Mouse (Mus musculus) c-Kit-positive CD71-positive TER-119-positive erythroid progenitor cells, embryonic 14.5 days (primary cell): Measurements from ENCODE around the gene Prpf3.
A peak's percentile ranks its signal among the peaks of the same experiment; 100 is the strongest.
"Not testable (repeated sequence)": the region's sequence is repeated elsewhere in the genome, so short reads cannot be mapped to it uniquely, and the experiment has no call there.

Source experiments
- DNase-seq: peaks from one replicate; pipeline ENCODE4 v3.0.0-alpha.2; 2013; ENCODE audit warnings: low spot score

Prpf3 gene

GRCm38 (mm10) chr3:95855502-95856089, at the start of gene Prpf3:
TSS of gene Prpf3 (minus strand) at chr3:95855885.
- peak; percentile 90 for DNase-seq

GRCm38 (mm10) chr3:95904568-95904967, 48.9 kb upstream of the Prpf3 start, which contains the start of gene Car14:
TSS of gene Car14 (minus strand) at chr3:95904691.
- no peak for DNase-seq

GRCm38 (mm10) chr3:95903753-95904502, 48.2 kb upstream of the Prpf3 start:
- no peak for DNase-seq

GRCm38 (mm10) chr3:95902643-95903042, 47.0 kb upstream of the Prpf3 start:
- no peak for DNase-seq

- no peak for DNase-seq
These were observed 46.6 kb upstream of the Prpf3 start for GRCm38 (mm10) chr3:95902373-95902625.

GRCm38 (mm10) chr3:95901616-95902372, 46.1 kb upstream of the Prpf3 start:
- DNase-seq, result no peak

- DNase-seq, result no peak
These were observed 44.3 kb upstream of the Prpf3 start for GRCm38 (mm10) chr3:95899800-95900524.

GRCm38 (mm10) chr3:95895501-95895900, 39.8 kb upstream of the Prpf3 start:
- DNase-seq, result not testable (repeated sequence)

- peak; percentile 40 for DNase-seq
These were observed 38.9 kb upstream of the Prpf3 start for GRCm38 (mm10) chr3:95894317-95895160.

- peak; percentile 95 for DNase-seq
These were observed 38.1 kb upstream of the Prpf3 start, which contains the start of gene Aph1a for GRCm38 (mm10) chr3:95893606-95894316. TSS of gene Aph1a (plus strand) at chr3:95893969.

GRCm38 (mm10) chr3:95893126-95893525, 37.4 kb upstream of the Prpf3 start:
- no peak for DNase-seq

- no peak for DNase-seq
These were observed 36.7 kb upstream of the Prpf3 start for GRCm38 (mm10) chr3:95892066-95893052.

GRCm38 (mm10) chr3:95891211-95892065, 35.8 kb upstream of the Prpf3 start, which contains the start of gene BC028528:
TSS of gene BC028528 (minus strand) at chr3:95892005.
- DNase-seq, result no peak

GRCm38 (mm10) chr3:95889664-95890063, 34.0 kb upstream of the Prpf3 start:
- DNase-seq, result no peak

GRCm38 (mm10) chr3:95887596-95887995, 31.9 kb upstream of the Prpf3 start:
- DNase-seq, result no peak

- DNase-seq, result no peak
These were observed 28.7 kb upstream of the Prpf3 start for GRCm38 (mm10) chr3:95884400-95884799.

GRCm38 (mm10) chr3:95882816-95883425, 27.2 kb upstream of the Prpf3 start:
- DNase-seq, result no peak
